Mouse (Mus musculus) hindbrain, embryonic 12.5 days (tissue): Measurements from ENCODE around the gene Kmo. TPM values are rescaled to one million over a fixed set of nuclear protein-coding genes. Genes with fewer than 3 reads are reported as not detected.

Source experiments
- ATAC-seq: fragments of 200-750 bp; cut with Nextera tagmentation; 2 replicates; pipeline ENCODE4 v1.8.0; 2017; ENCODE audit warnings: moderate TSS enrichment; ENCODE audit not compliant: low FRiP score
- H3K27ac ChIP-seq: fragments of 300-500 bp; sonication (generic); 2 replicates; pipeline ENCODE4 v1.5.1; 2016; ENCODE audit warnings: mild to moderate bottlenecking
- H3K27me3 ChIP-seq: fragments of 300-500 bp; sonication (generic); 2 replicates; pipeline ENCODE4 v1.6.1; 2016; ENCODE audit warnings: mild to moderate bottlenecking
- H3K36me3 ChIP-seq: fragments of 300-500 bp; sonication (generic); 2 replicates; pipeline ENCODE4 v1.6.1; 2016; ENCODE audit warnings: mild to moderate bottlenecking
- H3K4me1 ChIP-seq: fragments of 300-500 bp; sonication (generic); 2 replicates; pipeline ENCODE4 v1.6.1; 2016
- H3K4me2 ChIP-seq: fragments of 300-500 bp; sonication (generic); replicated peaks from 2 replicates; pipeline ENCODE4 v1.6.1; 2016; ENCODE audit warnings: mild to moderate bottlenecking
- H3K4me3 ChIP-seq: fragments of 300-500 bp; sonication (generic); 2 replicates; pipeline ENCODE4 v1.5.1; 2016; ENCODE audit warnings: mild to moderate bottlenecking
- H3K9ac ChIP-seq: fragments of 300-500 bp; sonication (generic); 2 replicates; pipeline ENCODE4 v1.6.1; 2016; ENCODE audit warnings: mild to moderate bottlenecking, moderate library complexity
- H3K9me3 ChIP-seq: fragments of 300-500 bp; sonication (generic); replicated peaks from 2 replicates; pipeline ENCODE4 v1.6.1; 2016; ENCODE audit warnings: mild to moderate bottlenecking
- WGBS: fragments of 180-500 bp; shearing (Covaris S2); methylation state at CpG from one replicate; pipeline ENCODE4 v1.1.7; 2016; 5-methylcytosine and 5-hydroxymethylcytosine counted together
- polyA plus RNA-seq: library from polyadenylated mRNA; unstranded; fragments of >200 nt; fragmentation: Nextera tagmentation; extraction: Ambion mirVana; gene quantifications from 2 replicates; pipeline ENCODE4 v1.2.1, GENCODE M21; 2016

Kmo gene
- polyA plus RNA-seq, 1 experiment from 2014 or later = not detected

DNA sequence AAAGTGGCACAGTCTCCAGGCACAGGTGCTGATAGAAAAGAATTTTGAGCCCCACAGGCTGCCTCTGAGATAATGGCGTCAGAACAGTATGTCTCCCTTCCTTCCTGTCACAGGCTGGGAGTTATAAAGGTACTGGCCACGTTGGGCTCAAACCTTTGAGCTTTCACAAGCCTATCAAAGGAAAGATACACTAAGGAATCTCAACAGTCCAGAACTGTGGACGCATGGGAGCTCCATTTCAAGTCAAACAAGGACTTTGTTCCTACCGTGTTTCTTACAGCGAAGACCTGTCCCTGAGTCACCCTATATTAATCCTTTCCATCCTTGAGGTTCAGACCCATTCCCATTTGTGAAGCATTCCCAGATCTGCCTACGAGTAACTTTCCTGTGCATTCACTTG lies 57.3 kb downstream of the Kmo start:
- H3K4me2 ChIP-seq = no peak overlapping the region
- 87% methylated on average over 6 of the region's 6 CpGs for WGBS
- no peaks in the 10 kb centered on the region for H3K9me3 ChIP-seq
- H3K9ac ChIP-seq = no peak overlapping the region
- no peak overlapping the region for H3K4me3 ChIP-seq
- H3K27me3 ChIP-seq = no peaks in the 10 kb centered on the region
- no peak overlapping the region for H3K27ac ChIP-seq
- H3K4me1 ChIP-seq = no peaks in the 10 kb centered on the region
- no peaks in the 10 kb centered on the region for H3K36me3 ChIP-seq
- no peak for ATAC-seq

DNA sequence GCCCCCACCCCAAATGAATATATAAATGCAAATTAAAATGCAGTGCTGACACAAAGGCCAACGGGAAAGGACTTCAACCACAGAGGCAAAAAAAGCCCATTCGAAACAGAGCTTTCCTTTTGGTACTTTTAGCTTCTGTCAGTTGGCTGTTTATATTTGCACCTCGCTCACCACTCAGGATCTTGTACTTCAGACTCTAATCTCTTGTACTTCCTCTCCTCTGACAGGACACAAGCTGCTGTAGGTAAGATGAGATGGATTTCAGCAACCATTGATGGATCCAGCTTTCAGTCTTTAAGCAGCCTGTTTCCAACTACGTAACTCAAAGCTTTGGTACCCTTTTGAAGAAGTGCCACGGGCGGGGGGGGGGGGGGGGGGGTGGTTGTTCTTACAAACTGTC lies 60.8 kb downstream of the Kmo start:
- no peaks in the 10 kb centered on the region for H3K27me3 ChIP-seq
- no peaks in the 10 kb centered on the region for H3K4me1 ChIP-seq
- ATAC-seq = no peak
- WGBS = 85% methylated on average over 6 of the region's 6 CpGs
- H3K27ac ChIP-seq = no peak overlapping the region
- H3K9me3 ChIP-seq = no peaks in the 10 kb centered on the region
- H3K9ac ChIP-seq = no peak overlapping the region
- peaks cover 8% of the 10 kb centered on the region; the same call in 1 of the 2 replicates for H3K36me3 ChIP-seq
- H3K4me3 ChIP-seq = no peak overlapping the region
- H3K4me2 ChIP-seq = no peak overlapping the region

- Histone ChIP-seq H3K9me3 (no peaks in the 10 kb centered on the region), H3K27ac (peak overlapping the region; percentile 84), H3K36me3 (peaks cover 15% of the 10 kb centered on the region), H3K4me3 (peak overlapping the region; percentile 77), H3K4me2 (peak overlapping the region; percentile 67), H3K4me1 (peaks cover 26% of the 10 kb centered on the region), H3K27me3 (no peaks in the 10 kb centered on the region), H3K9ac (peak overlapping the region; percentile 82)
- 1% methylated on average over 22 of the region's 22 CpGs for WGBS
- ATAC-seq = no peak
Measured at GRCm38 (mm10) chr1:175691686-175692245, 71.6 kb downstream of the Kmo start.

DNA sequence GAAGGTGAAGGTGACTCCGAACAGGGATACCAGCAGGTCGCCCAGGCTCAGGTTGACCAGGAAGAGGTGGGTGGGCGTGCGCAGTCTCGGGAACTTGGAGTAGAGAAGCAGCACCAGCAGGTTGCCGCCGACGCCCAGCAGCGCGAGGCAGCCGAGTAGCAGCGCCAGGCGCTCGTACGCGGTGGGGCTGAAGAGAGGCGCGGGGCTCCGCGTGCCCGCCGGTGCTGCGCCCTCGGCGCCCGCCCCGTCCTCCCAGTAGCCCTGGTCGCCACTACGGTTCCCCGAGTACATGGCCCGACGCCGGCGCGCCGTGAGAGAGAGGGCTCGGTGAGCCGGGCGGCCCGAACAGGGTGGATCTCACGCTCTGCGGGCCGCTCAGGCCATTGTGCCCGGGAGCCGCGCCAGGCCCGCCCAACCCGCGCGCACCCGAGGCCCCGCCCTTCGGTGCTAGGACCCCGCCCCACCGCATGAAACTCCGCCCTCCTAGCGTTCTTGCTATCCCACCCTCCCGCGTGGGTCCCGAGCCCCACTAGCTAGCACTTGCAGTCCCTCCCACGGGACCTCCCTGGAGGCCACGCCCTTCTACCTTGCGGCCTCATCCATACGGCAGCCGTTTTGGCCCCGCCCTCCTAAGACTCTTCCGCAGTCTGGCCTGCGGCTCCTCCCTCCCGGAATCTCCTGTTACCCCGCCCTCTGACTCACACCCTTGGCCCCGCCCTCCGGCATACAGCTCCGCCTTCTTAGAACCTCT lies 72.2 kb downstream of the Kmo start, which contains the start of the genes Opn3 and Chml:
TSS of gene Opn3 (minus strand) at position 531 of the 751 bp plus-strand sequence.
TSS of gene Chml (minus strand) at position 656 of the 751 bp plus-strand sequence.
- H3K4me2 ChIP-seq = peak within 1 kb of the TSS; percentile 67
- no peaks in the 10 kb centered on the region for H3K9me3 ChIP-seq
- peak; percentile 97 for ATAC-seq
- H3K4me3 ChIP-seq = peak within 1 kb of the TSS; percentile 77
- peak within 1 kb of the TSS; percentile 82 for H3K9ac ChIP-seq
- H3K27ac ChIP-seq = peak within 1 kb of the TSS; percentile 84
- WGBS = under 1% methylated on average over 72 of the region's 73 CpGs
- peaks cover 26% of the 10 kb centered on the region for H3K4me1 ChIP-seq
- peaks cover 9% of the 10 kb centered on the region for H3K36me3 ChIP-seq
- H3K27me3 ChIP-seq = no peaks in the 10 kb centered on the region

DNA sequence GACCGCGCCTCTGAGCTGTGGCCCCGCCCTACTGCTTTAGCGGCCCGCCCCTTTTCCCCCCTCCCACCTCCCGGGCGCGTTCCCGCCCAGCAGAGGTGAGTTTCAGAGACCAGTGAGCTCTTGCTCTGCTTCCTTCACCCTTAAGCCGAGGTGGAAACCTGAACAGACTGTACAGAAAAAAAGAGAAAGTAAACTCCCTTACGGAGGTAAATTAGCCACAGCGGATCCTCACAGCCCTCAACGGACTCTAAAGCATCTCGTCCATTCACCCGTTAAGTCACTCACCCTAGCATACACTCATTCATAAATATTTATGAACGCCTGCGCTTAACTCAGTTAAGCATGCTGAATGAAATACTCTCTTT lies 72.8 kb downstream of the Kmo start:
- Histone ChIP-seq H3K36me3 (peaks cover 4% of the 10 kb centered on the region), H3K27me3 (no peaks in the 10 kb centered on the region), H3K4me1 (peaks cover 26% of the 10 kb centered on the region), H3K4me3 (peak overlapping the region; percentile 77), H3K4me2 (peak overlapping the region; percentile 67), H3K27ac (no peak overlapping the region), H3K9ac (0 out of 2 replicates have a peak overlapping the region, but pooled peaks have one; percentile 23), H3K9me3 (no peaks in the 10 kb centered on the region)
- peak; percentile 78 for ATAC-seq
- WGBS = under 1% methylated on average over 17 of the region's 17 CpGs

DNA sequence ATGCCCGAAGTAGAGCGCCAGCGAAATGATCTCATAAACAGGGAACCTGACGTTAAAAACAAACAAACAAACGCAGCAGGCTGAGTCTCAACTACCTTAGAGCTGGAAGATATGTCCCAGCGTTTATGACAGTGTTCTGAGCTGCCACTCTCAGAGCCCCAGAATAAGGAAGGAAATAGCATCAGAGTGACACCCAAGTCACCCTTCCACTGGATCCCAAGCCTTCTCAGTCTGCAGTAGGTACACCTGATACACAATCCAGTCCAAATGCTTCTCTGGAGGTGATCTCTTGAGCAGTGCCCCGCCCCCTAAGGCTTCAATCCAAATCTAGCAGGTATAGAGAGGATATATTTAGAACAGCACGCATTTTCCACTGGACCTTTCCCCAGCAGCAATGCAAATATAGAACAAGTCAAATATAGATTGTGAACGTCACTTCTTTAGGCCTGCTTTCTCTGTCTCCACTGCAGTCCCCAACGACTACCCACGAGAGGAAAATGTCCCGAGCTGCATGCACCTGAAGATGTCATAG lies 73.3 kb downstream of the Kmo start:
- Histone ChIP-seq H3K36me3 (no peaks in the 10 kb centered on the region), H3K4me2 (peak overlapping the region; percentile 67), H3K9ac (no peak overlapping the region), H3K27ac (no peak overlapping the region), H3K4me3 (peak overlapping the region; percentile 77), H3K4me1 (peaks cover 26% of the 10 kb centered on the region), H3K27me3 (no peaks in the 10 kb centered on the region), H3K9me3 (no peaks in the 10 kb centered on the region)
- ATAC-seq = peak; percentile 0; the same call in 1 of the 2 replicates
- 46% methylated on average over 12 of the region's 12 CpGs for WGBS

GRCm38 (mm10) chr1:175698293-175698692 lies 78.1 kb downstream of the Kmo start, which contains the start of gene Wdr64:
Wdr64 (plus strand) TSS chr1:175698593.
- no peak for ATAC-seq
- H3K9me3 ChIP-seq = no peaks in the 10 kb centered on the region
- WGBS = 84% methylated on average over 1 of the region's 1 CpGs

GRCm38 (mm10) chr1:175699375-175699774 lies 79.2 kb downstream of the Kmo start:
- Histone ChIP-seq H3K27ac (no peak overlapping the region), H3K27me3 (no peaks in the 10 kb centered on the region), H3K4me2 (no peak overlapping the region), H3K9ac (no peak overlapping the region), H3K9me3 (no peaks in the 10 kb centered on the region), H3K36me3 (no peaks in the 10 kb centered on the region), H3K4me1 (no peaks in the 10 kb centered on the region), H3K4me3 (no peak overlapping the region)
- no peak for ATAC-seq
- 59% methylated on average over 3 of the region's 3 CpGs for WGBS

More at GRCm38 (mm10) chr1:175698293-175698692, 78.1 kb downstream of the Kmo start, which contains the start of gene Wdr64:
- no peaks in the 10 kb centered on the region for H3K27me3 ChIP-seq
- H3K4me3 ChIP-seq = no peak within 1 kb of the TSS
- H3K4me1 ChIP-seq = 0 out of 2 replicates have a peak, but pooled peaks cover 3% of the 10 kb centered on the region
- H3K4me2 ChIP-seq = no peak within 1 kb of the TSS
- no peak within 1 kb of the TSS for H3K9ac ChIP-seq
- H3K27ac ChIP-seq = no peak within 1 kb of the TSS
- no peaks in the 10 kb centered on the region for H3K36me3 ChIP-seq

DNA sequence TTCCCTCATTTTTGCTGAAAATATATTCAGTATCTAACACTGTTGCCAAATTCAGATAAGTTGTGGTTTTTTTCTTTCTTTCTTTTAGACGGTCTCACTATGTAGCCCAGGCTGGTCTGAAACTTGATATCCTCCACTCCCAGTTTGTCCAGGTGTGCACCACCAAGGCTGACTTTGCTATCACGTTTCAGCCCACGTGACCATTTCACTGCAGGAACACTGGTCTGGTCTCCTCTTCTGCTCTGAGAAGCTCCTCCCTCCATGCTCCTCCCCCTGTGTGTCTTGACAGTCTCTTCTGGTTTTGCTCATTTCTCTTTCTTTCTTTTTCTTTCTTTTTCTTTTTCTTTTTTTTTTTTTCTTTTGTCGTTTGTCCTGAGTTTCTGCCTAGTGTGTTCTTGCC lies 79.6 kb downstream of the Kmo start:
- no peaks in the 10 kb centered on the region for H3K9me3 ChIP-seq

GRCm38 (mm10) chr1:175701145-175701544 lies 81.0 kb downstream of the Kmo start:
- Histone ChIP-seq H3K4me3 (no peak overlapping the region), H3K9me3 (no peaks in the 10 kb centered on the region), H3K9ac (no peak overlapping the region), H3K4me1 (no peaks in the 10 kb centered on the region), H3K4me2 (no peak overlapping the region), H3K27me3 (no peaks in the 10 kb centered on the region), H3K36me3 (no peaks in the 10 kb centered on the region), H3K27ac (no peak overlapping the region)
- WGBS = 84% methylated on average over 4 of the region's 4 CpGs
- no peak for ATAC-seq

More for the DNA sequence above, 79.6 kb downstream of the Kmo start:
- 37% methylated on average over 4 of the region's 4 CpGs for WGBS
- H3K27me3 ChIP-seq = no peaks in the 10 kb centered on the region
- H3K9ac ChIP-seq = no peak overlapping the region
- H3K27ac ChIP-seq = no peak overlapping the region
- H3K36me3 ChIP-seq = no peaks in the 10 kb centered on the region
- H3K4me2 ChIP-seq = no peak overlapping the region
- no peaks in the 10 kb centered on the region for H3K4me1 ChIP-seq
- no peak for ATAC-seq
- no peak overlapping the region for H3K4me3 ChIP-seq

DNA sequence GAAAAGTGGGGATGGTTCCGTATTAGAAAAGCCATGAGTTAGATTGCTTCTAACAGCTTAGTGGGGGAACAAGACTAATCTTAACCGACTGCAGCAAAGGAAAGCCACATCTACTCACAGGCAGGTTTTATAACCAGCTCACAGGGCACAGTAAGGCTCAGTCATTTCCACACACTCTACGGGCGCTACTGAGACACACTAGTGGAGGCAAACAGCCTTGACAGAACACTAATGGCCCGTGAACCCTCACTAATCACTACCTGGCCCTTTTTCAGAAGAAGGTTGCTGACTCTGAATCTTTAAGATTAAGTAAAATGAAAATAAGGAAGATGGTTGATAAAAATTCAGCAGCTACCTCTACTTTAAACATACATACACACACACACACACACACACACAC lies 87.4 kb downstream of the Kmo start:
- Histone ChIP-seq H3K4me2 (no peak overlapping the region), H3K4me1 (no peaks in the 10 kb centered on the region), H3K27me3 (no peaks in the 10 kb centered on the region), H3K27ac (no peak overlapping the region), H3K9ac (no peak overlapping the region), H3K36me3 (no peaks in the 10 kb centered on the region), H3K4me3 (no peak overlapping the region), H3K9me3 (no peaks in the 10 kb centered on the region)
- no peak for ATAC-seq
- 75% methylated on average over 5 of the region's 5 CpGs for WGBS

GRCm38 (mm10) chr1:175708013-175708412 lies 87.8 kb downstream of the Kmo start:
- no peaks in the 10 kb centered on the region for H3K36me3 ChIP-seq
- H3K9me3 ChIP-seq = no peaks in the 10 kb centered on the region
- H3K4me1 ChIP-seq = no peaks in the 10 kb centered on the region
- H3K27ac ChIP-seq = no peak overlapping the region
- no peak overlapping the region for H3K4me2 ChIP-seq
- no peak for ATAC-seq
- H3K9ac ChIP-seq = no peak overlapping the region
- H3K27me3 ChIP-seq = no peaks in the 10 kb centered on the region
- no peak overlapping the region for H3K4me3 ChIP-seq
